ENCODE assay signal across 17 mouse cellular contexts in genomic region chr19:47449513-47450227, GRCm38 (mm10). TPM values are rescaled to one million over a fixed set of nuclear protein-coding genes. Genes with fewer than 3 reads are reported as not detected.
DNase-seq lines count a peak whose midpoint lies in the region; ATAC-seq and TF ChIP-seq lines count a peak whose summit lies in the region.
"Had no signal": no experiment of that assay in that cellular context is flagged by ENCODE, and none has a peak within 500 bp of the region (broad histone marks: within the 10 kb centered on the region; RNA-seq: fewer than 3 reads in every experiment).

No protein-coding gene starts in this region.

- intact Hi-C loops in left cerebral cortex, postnatal 14 days (cut with DNase I) = no loop called here

- no peak overlapping the region for H3K9ac ChIP-seq in heart, postnatal 0 days (replicated peaks; ENCODE audit: low read depth, low read length)
- H3K9ac ChIP-seq: forebrain, embryonic 12.5 days; midbrain, embryonic 12.5 days; neural tube, embryonic 13.5 days had no signal

- H3K9me3 ChIP-seq in heart, postnatal 0 days (replicated peaks; ENCODE audit: control insufficient read depth, low read length) = no peaks in the 10 kb centered on the region
- H3K9me3 ChIP-seq: forebrain, embryonic 12.5 days; midbrain, embryonic 12.5 days; neural tube, embryonic 13.5 days had no signal

- no peak for TF ChIP-seq EP300 in heart, postnatal 0 days (IDR thresholded peaks at IDR 0.05; ENCODE audit: low read depth)

- DNase-seq in heart, postnatal 0 days (ENCODE audit: low spot score) = no peak
- DNase-seq in heart, adult 9 months (ENCODE audit: low spot score in 2 of 2) = no peak
- peak; percentile 62 for DNase-seq in thymus, postnatal 0 days (ENCODE audit: low spot score)
- DNase-seq in thymus, adult 18-20 months = no peak
- DNase-seq in induced T-regulatory cell, adult 2 months (ENCODE audit: low read depth) = peak; percentile 53
- no peak for DNase-seq in ovary, postnatal 10 days (ENCODE audit: low spot score)
- DNase-seq in left cerebral cortex, postnatal 14 days (ENCODE audit: low spot score in 2 of 2) = no peak
- DNase-seq: adrenal gland, postnatal 10 days; cerebellum, adult 11 months; embryo, embryonic 11 days; kidney, adult 8-10 months; layer of hippocampus, postnatal 36 days; right cerebral cortex, adult 18-20 months had no signal

- H3K4me3 ChIP-seq in heart, postnatal 0 days (ENCODE audit: low read depth, low read length) = no peak overlapping the region
- H3K4me3 ChIP-seq: forebrain, embryonic 12.5 days; midbrain, embryonic 12.5 days; neural tube, embryonic 13.5 days had no signal

- no peak overlapping the region for H3K4me2 ChIP-seq in heart, postnatal 0 days (ENCODE audit: low read depth, low read length)
- H3K4me2 ChIP-seq: forebrain, embryonic 12.5 days; midbrain, embryonic 12.5 days; neural tube, embryonic 13.5 days had no signal

- H3K36me3 ChIP-seq in heart, postnatal 0 days (replicated peaks; ENCODE audit: control insufficient read depth, insufficient read depth, low read length) = no peaks in the 10 kb centered on the region
- H3K36me3 ChIP-seq: forebrain, embryonic 12.5 days; midbrain, embryonic 12.5 days; neural tube, embryonic 13.5 days had no signal

- no peaks in the 10 kb centered on the region for H3K27me3 ChIP-seq in heart, postnatal 0 days (ENCODE audit: control insufficient read depth, insufficient read depth, low read length)
- H3K27me3 ChIP-seq: forebrain, embryonic 12.5 days had no signal

- no peak for TF ChIP-seq CTCF in heart, postnatal 0 days (IDR thresholded peaks at IDR 0.05; ENCODE audit: low read depth)

- peaks cover 96% of the 10 kb centered on the region for H3K4me1 ChIP-seq in heart, postnatal 0 days (ENCODE audit: control insufficient read depth, insufficient read depth)

- peak overlapping the region; percentile 75 for H3K27ac ChIP-seq in heart, postnatal 0 days (ENCODE audit: low read depth)
- H3K27ac ChIP-seq: forebrain, embryonic 12.5 days; liver, embryonic 14.5 days; midbrain, embryonic 12.5 days; neural tube, embryonic 13.5 days had no signal

- WGBS in heart, postnatal 0 days = 43% methylated on average over 4 of the region's 4 CpGs

- ATAC-seq in heart, postnatal 0 days (ENCODE audit: insufficient read depth, low read depth) = no peak

RNA-seq across cellular contexts. Expression of gene Sh3pxd2a, which starts 14.5 kb away (rescaled TPM):
- total RNA-seq in heart, postnatal 0 days (2014; rRNA removed; ENCODE audit: low replicate concordance) = 45.0 and 47.2 TPM in 2 replicates
- 2.9 and 3.4 TPM in 2 replicates for polyA plus RNA-seq in heart, postnatal 0 days (2015; fragmentation: Nextera tagmentation; extraction: Ambion mirVana)
- 2.0 and 2.6 TPM in 2 replicates for polyA plus RNA-seq in thymus, postnatal 0 days (2015; fragmentation: Nextera tagmentation; extraction: Ambion mirVana)
- 10 to 100 TPM; 30.9 TPM for total RNA-seq in left cerebral cortex, postnatal 14 days (2021)

Comparison
In these comparisons a context has a peak if more than half of its experiments do, and no peak if none do; other contexts are left out.
1. DNase-seq: peak in thymus, postnatal 0 days (single experiment) and induced T-regulatory cell, adult 2 months (single experiment); none in heart, postnatal 0 days (single experiment), heart, adult 9 months (0 of 2), thymus, adult 18-20 months (0 of 2), ovary, postnatal 10 days (single experiment) and left cerebral cortex, postnatal 14 days (0 of 2).